Mouse (Mus musculus): ENCODE data around the gene Dnajc8. TPM values are rescaled to one million over a fixed set of nuclear protein-coding genes. Genes with fewer than 3 reads are reported as not detected.

Dnajc8 gene
- polyA plus RNA-seq, 1 experiment from 2014 or later: 182 TPM

Other genes with a start within 250 kb of the Dnajc8 start
- gene Rab42, start 232.2 kb upstream of the Dnajc8 start, polyA plus RNA-seq (2016; fragmentation: Nextera tagmentation; extraction: Ambion mirVana): 1.4 and 1.8 TPM in 2 replicates
- gene Trnau1ap, start 206.0 kb upstream of the Dnajc8 start, polyA plus RNA-seq (2016; fragmentation: Nextera tagmentation; extraction: Ambion mirVana): 80.1 and 80.5 TPM in 2 replicates
- 86.3 and 88.2 TPM in 2 replicates for gene Rcc1, start 181.9 kb upstream of the Dnajc8 start, polyA plus RNA-seq (2016; fragmentation: Nextera tagmentation; extraction: Ambion mirVana)
- 18.5 and 22.9 TPM in 2 replicates for gene Phactr4, start 113.1 kb upstream of the Dnajc8 start, polyA plus RNA-seq (2016; fragmentation: Nextera tagmentation; extraction: Ambion mirVana)
- 29.1 and 32.1 TPM in 2 replicates for gene Med18, start 71.6 kb upstream of the Dnajc8 start, polyA plus RNA-seq (2016; fragmentation: Nextera tagmentation; extraction: Ambion mirVana)
- gene Sesn2, start 25.0 kb upstream of the Dnajc8 start, polyA plus RNA-seq (2016; fragmentation: Nextera tagmentation; extraction: Ambion mirVana): 10.4 and 11.4 TPM in 2 replicates
- 1,152 and 1,208 TPM in 2 replicates for gene Atpif1, start 1.9 kb upstream of the Dnajc8 start, polyA plus RNA-seq (2016; fragmentation: Nextera tagmentation; extraction: Ambion mirVana)
- gene Ptafr, start 28.5 kb downstream of the Dnajc8 start, polyA plus RNA-seq (2016; fragmentation: Nextera tagmentation; extraction: Ambion mirVana): 0.59 and 0.64 TPM in 2 replicates
- gene Eya3, start 103.4 kb downstream of the Dnajc8 start, polyA plus RNA-seq (2016; fragmentation: Nextera tagmentation; extraction: Ambion mirVana): 35.8 and 36.0 TPM in 2 replicates
- gene Xkr8, start 197.0 kb downstream of the Dnajc8 start, polyA plus RNA-seq (2016; fragmentation: Nextera tagmentation; extraction: Ambion mirVana): 6.6 and 7.1 TPM in 2 replicates
- gene Smpdl3b, start 221.7 kb downstream of the Dnajc8 start, polyA plus RNA-seq (2016; fragmentation: Nextera tagmentation; extraction: Ambion mirVana): 3.9 and 4.2 TPM in 2 replicates
- 133 and 138 TPM in 2 replicates for gene Rpa2, start 232.8 kb downstream of the Dnajc8 start, polyA plus RNA-seq (2016; fragmentation: Nextera tagmentation; extraction: Ambion mirVana)